Mouse (Mus musculus): ENCODE measurements around the gene Rhbdl1. TPM values are rescaled to one million over a fixed set of nuclear protein-coding genes. Genes with fewer than 3 reads are reported as not detected.

The Rhbdl1 gene
- total RNA-seq (2023; ENCODE audit: inconsistent age), result 0.84 to 2.9 TPM (median 1.9 TPM) in 4 replicates

DNA sequence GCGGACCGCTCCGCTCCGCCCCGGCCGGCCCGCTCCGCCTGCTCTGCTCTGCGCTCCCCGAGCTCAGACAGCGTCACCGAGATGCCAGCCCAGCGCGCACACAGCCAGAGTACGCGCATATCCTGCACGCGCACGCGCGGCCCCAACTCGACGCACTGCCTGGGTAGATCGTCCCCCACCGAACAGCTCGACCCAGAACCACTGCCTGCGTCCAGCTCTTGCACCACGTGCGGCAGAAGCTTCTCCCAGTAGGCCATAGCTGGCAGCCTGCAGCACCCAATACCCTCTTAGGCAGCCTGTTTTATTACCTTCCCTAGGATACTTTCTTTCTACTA, at the start of gene Rhbdl1:
Gene Rhbdl1, minus strand, starts transcription at position 220 of the 335 bp plus-strand sequence.

DNA sequence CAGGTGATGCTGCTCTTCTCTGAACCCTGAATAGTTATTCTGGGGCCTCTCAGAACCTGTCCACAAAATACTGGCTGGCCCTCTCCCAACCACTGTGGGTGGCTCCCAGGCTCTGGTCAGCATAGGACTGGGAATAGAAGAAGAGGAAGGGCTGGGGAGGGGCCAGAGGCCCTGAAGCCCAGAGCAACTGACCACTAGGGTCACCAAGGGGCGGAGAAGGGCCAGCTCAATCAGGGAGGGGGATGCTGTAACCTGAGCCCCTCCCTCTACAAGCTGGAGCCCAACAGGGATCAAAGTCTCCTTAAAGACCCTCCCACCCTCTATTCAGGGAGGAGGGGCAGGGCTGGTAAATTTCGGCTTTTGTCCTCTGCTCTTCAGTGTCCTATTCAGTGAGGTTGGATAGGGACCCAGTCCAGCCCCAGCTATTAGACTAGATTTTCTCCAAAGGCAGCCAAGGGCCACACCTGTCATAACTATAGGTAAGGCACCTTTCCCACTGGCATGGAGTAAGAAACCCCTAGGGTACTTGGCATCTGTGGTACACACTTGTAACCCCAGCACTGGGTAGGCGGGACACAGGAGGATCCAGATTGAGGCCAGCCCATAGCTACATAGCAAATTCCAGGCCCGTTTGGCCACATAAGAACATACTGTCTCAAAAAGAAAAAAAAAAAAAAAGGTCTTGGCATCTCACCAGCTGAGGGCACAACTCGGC, 43.3 kb upstream of the Rhbdl1 start, which contains the start of gene Wfikkn1:
Gene Wfikkn1, minus strand, starts transcription at position 663 of the 715 bp plus-strand sequence.

DNA sequence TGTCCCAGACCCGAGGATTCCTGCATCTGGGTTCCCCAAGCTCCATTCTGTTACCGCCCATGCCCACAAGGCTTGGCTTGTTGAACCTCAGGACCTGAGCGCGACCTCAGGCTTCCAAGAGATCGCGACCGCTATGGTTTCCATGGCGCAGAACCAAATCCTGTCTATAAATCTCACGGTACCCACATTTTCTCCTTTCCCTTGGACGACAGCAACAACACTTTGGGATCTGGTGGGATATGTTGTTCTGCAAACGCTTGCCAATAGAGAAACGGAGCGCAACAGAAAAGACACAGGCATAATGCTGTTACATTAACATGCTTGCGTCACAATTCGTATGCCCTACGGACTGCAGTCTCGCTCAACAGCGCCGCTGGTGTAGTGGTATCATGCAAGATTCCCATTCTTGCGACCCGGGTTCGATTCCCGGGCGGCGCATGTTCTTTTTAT, 37.7 kb upstream of the Rhbdl1 start, which contains the start of gene Mettl26:
Gene Mettl26, plus strand, starts transcription at position 354 of the 450 bp plus-strand sequence.

DNA sequence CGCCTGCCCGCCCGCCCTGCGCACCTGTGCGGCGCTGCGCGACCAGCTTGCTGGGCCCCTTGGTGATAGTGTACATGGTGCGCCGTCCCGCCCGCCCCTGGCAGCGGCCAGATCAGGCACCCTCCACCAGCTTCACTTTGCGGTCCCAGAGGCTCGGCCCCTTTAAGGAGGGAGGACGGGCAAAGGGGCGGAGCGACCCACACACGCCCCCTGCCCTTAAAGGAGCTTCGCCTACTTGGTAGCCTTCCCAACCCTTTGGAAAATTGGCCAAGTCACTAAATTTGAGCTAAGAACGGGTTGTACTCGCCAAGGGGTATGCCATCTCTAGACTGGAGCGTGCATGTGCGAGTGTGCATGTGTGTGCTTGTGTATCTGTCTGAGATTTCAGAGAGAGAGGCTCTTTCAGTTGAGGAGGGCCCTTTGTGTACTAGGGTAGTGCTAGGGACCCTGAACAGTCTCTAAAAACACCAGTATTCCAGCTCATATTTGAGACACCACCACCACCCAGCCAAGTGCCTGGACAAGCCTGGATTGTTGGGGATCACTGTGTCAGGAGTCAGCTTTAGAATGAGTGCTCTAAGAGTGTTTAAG, 31.6 kb upstream of the Rhbdl1 start, which contains the start of gene Mcrip2:
Gene Mcrip2, minus strand, starts transcription at position 164 of the 591 bp plus-strand sequence.

DNA sequence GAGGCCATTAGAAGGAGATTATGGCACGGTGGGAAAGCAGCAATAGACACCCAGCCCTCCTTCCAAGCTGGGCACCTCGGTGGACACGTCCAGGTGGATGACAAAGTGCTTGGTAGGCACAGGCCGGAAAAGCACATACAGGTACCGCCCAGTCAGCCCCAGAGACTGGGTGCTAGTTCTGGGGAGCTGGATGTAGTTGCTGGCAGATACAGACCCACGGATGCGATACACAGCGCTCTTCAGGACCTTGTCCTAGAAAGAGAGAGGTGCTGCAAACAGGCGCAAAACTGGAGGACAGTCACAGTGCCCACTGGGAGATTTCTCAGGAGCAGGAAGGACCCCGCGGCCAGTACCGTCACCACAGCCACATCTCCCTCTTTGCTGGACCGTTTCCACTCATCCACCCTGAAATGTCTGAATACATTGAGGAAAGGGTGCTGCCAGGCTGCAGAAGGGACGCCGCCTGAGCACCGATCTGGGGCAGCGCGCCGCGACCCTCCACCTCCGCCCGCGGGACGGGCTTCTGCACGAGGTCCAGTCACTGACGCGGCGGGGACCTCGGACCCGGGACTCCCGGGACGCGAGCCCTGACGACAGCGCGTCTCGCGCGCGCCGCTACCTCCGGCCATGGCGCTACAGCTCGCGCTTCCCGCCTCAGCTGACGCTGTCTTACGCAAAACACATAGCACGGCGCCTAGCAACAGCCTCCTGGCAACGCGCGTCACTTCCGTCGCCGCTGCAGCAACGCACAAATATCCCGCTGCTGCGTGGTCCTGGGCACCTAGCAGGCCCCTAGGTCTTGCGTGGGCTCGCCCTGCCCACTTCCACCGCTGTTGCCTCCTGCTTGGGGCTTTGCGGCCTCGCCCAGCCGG, 24.0 kb upstream of the Rhbdl1 start, which contains the start of gene Wdr90:
Gene Wdr90, minus strand, starts transcription at position 670 of the 872 bp plus-strand sequence.

DNA sequence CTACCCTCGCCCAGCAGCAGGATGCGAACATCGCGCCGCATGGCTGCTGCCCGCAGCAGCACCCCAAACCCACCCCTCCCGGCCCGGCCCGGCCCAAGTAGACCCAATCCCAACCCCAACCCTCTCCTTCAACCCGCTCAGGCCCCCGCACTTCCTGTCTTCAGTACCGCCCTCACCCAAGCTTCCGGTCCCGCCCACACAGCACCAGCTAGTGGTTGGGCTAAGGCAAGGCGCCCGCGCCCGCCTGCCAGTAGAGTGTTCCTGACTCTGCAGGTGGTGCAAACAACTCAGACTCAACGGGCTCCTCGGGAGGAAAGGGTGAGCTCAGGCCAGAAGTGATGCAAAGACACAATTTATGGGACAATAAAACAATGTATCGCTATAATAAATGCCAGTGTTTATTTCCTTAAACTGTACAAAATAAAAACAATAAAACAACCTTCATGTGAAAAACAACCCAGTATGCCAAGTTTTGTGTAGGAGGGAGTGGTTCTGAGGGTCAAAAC, 7.4 kb upstream of the Rhbdl1 start, which contains the start of gene Rhot2:
Gene Rhot2, minus strand, starts transcription at position 456 of the 506 bp plus-strand sequence.

DNA sequence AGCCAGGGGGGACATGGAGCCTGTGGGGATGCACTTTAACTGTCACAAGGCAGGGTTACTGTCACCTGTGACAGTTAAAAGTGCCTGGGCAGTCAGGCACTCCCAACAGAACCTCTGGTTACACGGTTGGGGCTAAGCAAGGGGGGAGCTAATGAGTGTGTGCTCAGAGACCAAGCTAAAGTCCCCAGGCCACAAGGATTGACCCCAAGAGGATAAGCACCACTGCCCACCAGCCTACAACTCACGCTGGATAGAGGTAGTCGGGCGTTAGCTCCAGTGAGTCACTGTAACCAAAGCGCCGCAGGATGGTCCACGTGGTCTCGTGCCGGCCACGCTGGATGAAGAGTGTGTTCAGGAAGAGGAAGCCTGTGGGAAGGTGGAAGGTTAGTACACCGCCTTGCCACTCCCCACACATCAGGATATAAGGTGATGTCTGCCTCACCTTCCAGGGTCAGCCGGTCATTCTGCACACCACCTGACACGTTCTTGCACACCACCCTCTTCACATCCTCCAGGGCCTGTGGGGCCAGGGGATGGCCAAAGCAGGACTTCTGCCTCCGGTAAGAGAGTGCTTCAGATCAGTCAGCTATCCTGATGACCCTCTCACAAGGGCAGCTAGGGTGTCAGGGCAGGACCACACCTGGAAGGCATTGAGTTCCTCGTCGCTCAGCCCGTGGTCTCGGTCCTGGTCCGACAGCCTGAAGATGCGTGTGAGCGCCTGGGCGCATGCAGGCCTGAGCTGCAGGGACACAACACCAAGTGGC, 4.2 kb upstream of the Rhbdl1 start, which contains the start of gene Gm20683:
Gene Gm20683, minus strand, starts transcription at position 647 of the 764 bp plus-strand sequence.

DNA sequence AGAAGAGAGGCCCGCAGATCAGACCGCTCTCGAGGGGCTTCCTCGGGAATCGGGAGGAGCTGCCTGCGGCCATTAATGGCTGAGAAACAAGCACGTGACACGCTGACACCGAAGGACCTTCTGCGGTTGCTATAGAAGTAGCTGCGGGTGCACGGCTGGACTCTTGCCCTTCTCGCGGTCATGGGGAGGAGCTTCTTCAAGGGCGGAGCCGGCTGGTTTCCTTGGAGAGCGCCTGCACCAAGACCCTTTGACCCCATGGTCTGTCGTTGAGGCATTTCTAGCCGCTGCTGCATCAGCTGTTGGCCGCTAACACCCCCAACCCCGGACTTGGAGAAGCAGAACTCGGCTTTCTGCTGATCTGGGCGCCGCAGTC, 3.8 kb downstream of the Rhbdl1 start, which contains the start of gene Stub1:
Gene Stub1, minus strand, starts transcription at position 114 of the 373 bp plus-strand sequence.

DNA sequence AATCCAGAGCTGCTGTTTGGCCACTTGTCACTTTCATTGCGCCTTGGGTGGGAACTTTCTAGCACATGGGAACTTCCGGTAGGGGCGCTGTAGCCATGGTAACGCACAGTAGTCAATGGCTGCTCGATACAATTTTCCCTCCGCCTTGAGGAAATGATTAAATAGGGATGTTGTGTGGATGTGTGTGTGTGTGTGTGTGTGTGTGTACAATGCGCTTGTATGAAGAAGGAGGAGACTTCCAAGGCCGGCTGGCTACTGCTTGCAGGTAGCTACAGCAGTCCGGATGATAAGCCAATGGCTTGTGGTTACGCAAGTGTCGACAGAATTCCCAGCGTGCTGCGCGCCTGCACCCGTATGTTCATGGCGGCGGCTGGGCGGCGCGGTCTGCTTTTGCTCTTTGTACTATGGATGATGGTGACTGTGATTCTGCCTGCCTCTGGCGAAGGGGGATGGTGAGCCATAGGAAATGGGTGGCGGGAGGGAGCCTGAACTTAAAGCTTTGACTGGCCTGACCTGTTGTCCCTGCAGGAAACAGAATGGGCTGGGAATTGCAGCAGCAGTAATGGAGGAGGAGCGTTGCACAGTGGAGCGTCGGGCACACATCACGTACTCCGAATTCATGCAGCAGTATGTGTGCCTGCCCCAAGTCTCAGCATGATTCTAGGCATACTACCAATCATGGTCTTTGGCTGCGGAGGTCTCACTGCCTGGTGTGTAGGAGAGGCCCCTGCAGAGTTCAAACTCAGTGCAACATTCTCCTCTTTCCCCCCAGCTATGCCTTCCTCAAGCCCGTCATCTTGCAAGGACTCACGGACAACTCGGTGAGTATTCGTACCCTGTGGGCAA, 8.2 kb downstream of the Rhbdl1 start, which contains the start of gene Jmjd8:
Gene Jmjd8, plus strand, starts transcription at position 156 of the 846 bp plus-strand sequence.

DNA sequence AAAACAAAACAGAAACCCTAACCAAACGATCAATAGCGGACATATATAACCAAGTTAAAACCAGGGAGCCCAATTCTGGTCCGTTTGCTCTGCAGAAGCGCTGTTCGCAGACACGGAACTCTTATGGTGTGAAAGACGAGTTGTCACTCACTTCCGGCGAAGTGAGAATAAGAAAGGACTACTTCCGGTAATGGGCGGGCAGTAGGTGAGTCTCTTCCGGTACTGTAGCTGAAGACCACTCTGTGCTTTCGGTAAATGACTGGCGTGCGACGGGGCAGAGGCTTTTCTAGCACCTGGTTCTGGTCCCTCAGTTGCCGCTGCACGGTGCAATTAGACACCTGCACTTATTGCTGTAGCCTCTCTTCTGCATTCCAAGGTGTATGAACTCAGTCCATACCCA, 13.6 kb downstream of the Rhbdl1 start, which contains the start of gene Wdr24:
Gene Wdr24, plus strand, starts transcription at position 176 of the 400 bp plus-strand sequence.

DNA sequence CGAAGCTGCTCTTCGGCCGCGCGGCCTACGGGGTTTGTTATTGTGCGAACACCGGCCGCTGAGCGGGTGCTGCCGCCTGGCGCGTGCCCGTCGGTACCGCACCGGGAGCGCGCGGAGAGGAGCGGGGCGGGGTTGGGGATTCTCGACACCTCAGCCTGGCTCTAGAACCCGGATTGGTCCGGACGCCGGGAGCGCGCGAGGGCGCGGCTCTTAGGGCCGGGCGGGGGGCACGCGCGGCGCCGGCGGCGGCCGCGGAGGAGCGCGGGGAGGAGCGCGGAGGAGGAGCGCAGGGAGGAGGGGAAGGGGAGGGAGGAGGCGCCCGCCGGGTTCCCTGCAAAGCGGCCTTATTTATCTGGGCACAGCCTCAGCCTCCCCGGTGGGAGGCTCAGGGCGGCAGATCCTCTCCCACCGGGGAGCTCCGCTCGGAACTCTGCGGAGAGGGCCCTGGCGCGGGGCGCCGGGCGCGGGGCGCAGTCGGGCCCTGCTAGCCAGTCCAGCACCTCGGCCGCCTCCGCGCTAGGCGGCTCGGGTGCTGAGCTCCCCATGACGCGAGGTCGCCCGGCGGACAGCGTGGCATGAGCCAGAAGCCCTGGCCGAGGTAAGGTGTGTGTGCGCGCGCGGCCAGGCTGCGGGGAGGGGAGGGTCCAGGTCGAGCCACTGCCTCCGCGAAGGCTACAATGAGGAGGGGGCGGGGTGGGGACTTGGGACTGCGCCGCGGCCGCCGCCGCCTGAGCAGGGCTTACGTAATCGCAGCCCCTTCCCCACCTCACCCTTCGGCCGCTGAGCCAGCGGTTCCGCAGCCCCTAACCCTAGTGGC, 28.1 kb downstream of the Rhbdl1 start, which contains the start of gene Fbxl16:
Gene Fbxl16, plus strand, starts transcription at position 297 of the 817 bp plus-strand sequence.

DNA sequence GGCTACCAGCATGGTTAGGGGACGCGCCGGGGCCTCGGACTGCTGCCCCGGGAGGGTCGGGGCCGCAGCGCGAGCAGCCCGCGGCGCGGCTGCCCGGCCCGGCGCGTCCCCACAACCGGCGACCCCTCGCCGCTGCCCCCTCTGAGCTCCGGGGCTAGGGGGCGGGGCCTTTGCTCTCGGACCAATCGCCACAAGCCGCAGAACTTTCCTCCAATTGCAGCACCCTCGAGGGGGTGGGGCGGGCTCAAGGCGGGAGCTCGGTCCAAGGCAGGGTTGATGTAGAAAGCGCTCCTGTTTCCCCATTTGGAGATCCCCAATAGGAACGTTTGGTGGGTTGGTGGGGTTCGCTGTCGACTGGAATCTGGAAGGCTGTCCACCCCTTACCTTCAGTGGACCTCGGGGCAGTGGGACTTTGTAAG, 40.1 kb downstream of the Rhbdl1 start, which contains the start of gene Metrn:
Gene Metrn, minus strand, starts transcription at position 186 of the 419 bp plus-strand sequence.

DNA sequence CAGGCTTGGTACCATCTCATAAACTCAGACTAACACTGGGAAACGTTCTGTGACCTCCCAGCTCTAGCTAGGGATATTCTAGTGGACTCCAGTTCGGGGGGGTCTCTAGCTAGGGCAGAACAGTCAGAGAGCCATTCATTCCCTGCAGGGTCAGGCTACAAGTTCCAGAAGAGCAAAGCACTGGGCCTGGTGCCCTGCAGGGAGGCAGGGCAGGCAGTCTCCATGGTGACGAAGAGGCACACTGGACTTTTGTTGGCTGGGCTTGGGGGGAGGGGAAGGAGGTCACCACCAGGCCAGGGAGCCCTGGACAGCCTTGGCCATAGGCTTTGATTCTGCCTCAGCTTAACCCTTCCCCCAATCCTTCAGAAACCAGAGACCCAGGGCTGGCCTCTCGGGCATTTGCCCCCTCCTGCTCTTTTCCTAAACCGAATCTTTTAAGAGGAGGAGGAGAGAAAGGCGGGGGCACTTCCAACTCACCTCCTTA, 41.4 kb downstream of the Rhbdl1 start, which contains the start of gene AC134908.4:
Gene AC134908.4, minus strand, starts transcription at position 51 of the 484 bp plus-strand sequence.

DNA sequence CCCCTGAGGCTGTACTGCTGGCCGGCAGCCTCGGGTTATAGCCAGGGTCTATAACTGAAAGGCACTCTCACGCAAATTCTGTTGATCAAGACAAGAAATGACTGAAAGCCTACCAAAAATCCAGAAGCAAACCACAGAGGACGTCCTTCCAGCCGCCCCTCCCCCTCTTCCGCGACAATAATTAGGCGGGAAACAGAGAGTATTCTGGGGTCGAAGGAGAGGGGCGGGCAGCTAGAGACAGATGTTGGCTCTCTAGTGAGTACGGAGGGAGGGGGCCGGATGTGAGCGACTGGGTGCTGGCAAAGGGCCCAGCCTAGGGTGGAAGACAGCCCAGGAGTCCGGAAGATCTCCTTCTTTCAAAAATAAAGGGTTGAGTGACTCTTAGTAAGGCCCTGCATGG, 44.5 kb downstream of the Rhbdl1 start, which contains the start of gene Fam173a:
Gene Fam173a, minus strand, starts transcription at position 287 of the 400 bp plus-strand sequence.

DNA sequence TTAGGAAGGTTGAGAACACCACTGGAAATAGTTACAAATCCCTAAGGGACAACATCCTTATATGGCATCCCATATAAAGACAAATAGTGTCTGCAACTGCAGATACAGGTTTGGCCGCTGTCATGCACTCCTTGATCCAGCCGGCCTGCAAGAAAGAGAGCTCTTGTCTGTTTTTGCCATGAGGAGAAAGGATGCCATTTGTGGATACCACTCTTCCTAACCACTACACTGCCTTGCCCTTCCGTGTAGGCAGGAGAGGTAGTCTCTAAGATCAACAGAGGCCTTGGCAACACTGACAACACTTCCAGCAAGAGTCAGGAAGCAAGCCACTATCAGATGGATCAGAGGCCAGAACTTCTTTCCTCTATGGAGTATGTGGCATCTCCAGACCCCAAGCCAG, 50.8 kb downstream of the Rhbdl1 start, which contains the start of gene Ccdc78:
Gene Ccdc78, plus strand, starts transcription at position 301 of the 400 bp plus-strand sequence.

DNA sequence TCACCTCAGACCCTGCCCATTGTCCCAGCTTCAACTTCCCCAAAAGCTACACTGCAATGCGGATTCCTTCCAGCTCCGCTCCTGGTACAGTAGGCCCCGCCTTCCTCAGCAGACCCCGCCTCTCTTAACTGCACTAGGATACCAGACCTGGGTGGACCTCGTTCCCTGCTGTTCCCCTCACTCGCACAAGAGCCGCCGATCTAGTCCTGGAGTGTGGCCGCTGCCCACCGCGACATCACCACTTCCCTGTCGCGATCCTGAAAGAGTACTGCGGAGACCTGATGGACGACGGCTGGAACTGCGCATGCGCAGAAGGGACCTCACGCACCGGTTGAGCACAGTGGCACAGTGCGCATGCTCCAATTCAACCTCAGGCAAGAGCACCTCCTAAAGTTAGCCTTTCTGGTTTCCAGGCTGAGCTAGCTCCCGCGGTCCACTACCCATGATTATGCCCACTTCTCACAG, 51.8 kb downstream of the Rhbdl1 start, which contains the start of gene Haghl:
Gene Haghl, minus strand, starts transcription at position 393 of the 465 bp plus-strand sequence.

All from B cell, adult (primary cell).